Mouse (Mus musculus): ENCODE measurements around the gene Gstp2. TPM values are rescaled to one million over a fixed set of nuclear protein-coding genes. Genes with fewer than 3 reads are reported as not detected.
"Not testable (repeated sequence)": the region's sequence is repeated elsewhere in the genome, so short reads cannot be mapped to it uniquely, and the experiment has no call there.

Gstp2 gene
- polyA plus RNA-seq, 1 experiment: 87.8 TPM

- no peak for DNase-seq
- 84% methylated on average over 6 of the region's 6 CpGs for WGBS
- Histone ChIP-seq H3K4me3 (replicated peaks; ENCODE audit: extremely low read depth, low read depth, low read length) (no peak overlapping the region), H3K4me1 (ENCODE audit: control insufficient read depth, insufficient read depth, low read length) (peaks cover 4% of the 10 kb centered on the region; the same call in 1 of the 2 replicates)
- TF ChIP-seq POLR2A (IDR thresholded peaks at IDR 0.05; ENCODE audit: borderline replicate concordance, extremely low read depth, low read depth, low read length) (no peak), CTCF (IDR thresholded peaks at IDR 0.05; ENCODE audit: insufficient read depth, low read length) (no peak)
Measured at GRCm38 (mm10) chr19:4060899-4061465, 15.2 kb upstream of the Gstp2 start.

- H3K4me3 ChIP-seq (replicated peaks; ENCODE audit: extremely low read depth, low read depth, low read length); DNase-seq; H3K4me1 ChIP-seq (ENCODE audit: control insufficient read depth, insufficient read depth, low read length): not testable (repeated sequence)
- 85% methylated on average over 8 of the region's 8 CpGs for WGBS
Measured at GRCm38 (mm10) chr19:4060044-4060898, 14.4 kb upstream of the Gstp2 start.

- peaks cover 4% of the 10 kb centered on the region; the same call in 1 of the 2 replicates for H3K4me1 ChIP-seq (ENCODE audit: control insufficient read depth, insufficient read depth, low read length)
- no peak within 1 kb of the TSS for H3K4me3 ChIP-seq (replicated peaks; ENCODE audit: extremely low read depth, low read depth, low read length)
- TF ChIP-seq POLR2A (IDR thresholded peaks at IDR 0.05; ENCODE audit: borderline replicate concordance, extremely low read depth, low read depth, low read length): 0 out of 2 replicates have a peak, but pooled peaks have one; percentile 15
- no peak for TF ChIP-seq CTCF (IDR thresholded peaks at IDR 0.05; ENCODE audit: insufficient read depth, low read length)
- 54% methylated on average over 15 of the region's 15 CpGs for WGBS
- DNase-seq: no peak
Measured at GRCm38 (mm10) chr19:4059069-4059740, 13.4 kb upstream of the Gstp2 start, which contains the start of gene Gstp3. Gene Gstp3 (minus strand): TSS chr19:4059569.

GRCm38 (mm10) chr19:4058581-4058980 is 12.8 kb upstream of the Gstp2 start:
- TF ChIP-seq CTCF (IDR thresholded peaks at IDR 0.05; ENCODE audit: insufficient read depth, low read length) (no peak), POLR2A (IDR thresholded peaks at IDR 0.05; ENCODE audit: borderline replicate concordance, extremely low read depth, low read depth, low read length) (no peak)
- WGBS: 82% methylated on average over 5 of the region's 5 CpGs
- DNase-seq: no peak
- Histone ChIP-seq H3K4me1 (ENCODE audit: control insufficient read depth, insufficient read depth, low read length) (peaks cover 4% of the 10 kb centered on the region; the same call in 1 of the 2 replicates), H3K4me3 (replicated peaks; ENCODE audit: extremely low read depth, low read depth, low read length) (no peak overlapping the region)

- Histone ChIP-seq H3K4me1 (ENCODE audit: control insufficient read depth, insufficient read depth, low read length) (peaks cover 4% of the 10 kb centered on the region; the same call in 1 of the 2 replicates), H3K4me3 (replicated peaks; ENCODE audit: extremely low read depth, low read depth, low read length) (no peak overlapping the region)
- DNase-seq: no peak
- no peak for TF ChIP-seq POLR2A (IDR thresholded peaks at IDR 0.05; ENCODE audit: borderline replicate concordance, extremely low read depth, low read depth, low read length)
- no peak for TF ChIP-seq CTCF (IDR thresholded peaks at IDR 0.05; ENCODE audit: insufficient read depth, low read length)
- 96% methylated on average over 7 of the region's 7 CpGs for WGBS
Measured at GRCm38 (mm10) chr19:4057962-4058361, 12.1 kb upstream of the Gstp2 start.

- WGBS: 91% methylated on average over 13 of the region's 13 CpGs
- H3K4me1 ChIP-seq (ENCODE audit: control insufficient read depth, insufficient read depth, low read length): peaks cover 4% of the 10 kb centered on the region; the same call in 1 of the 2 replicates
- no peak overlapping the region for H3K4me3 ChIP-seq (replicated peaks; ENCODE audit: extremely low read depth, low read depth, low read length)
- DNase-seq: no peak
- TF ChIP-seq CTCF (IDR thresholded peaks at IDR 0.05; ENCODE audit: insufficient read depth, low read length): no peak
- TF ChIP-seq POLR2A (IDR thresholded peaks at IDR 0.05; ENCODE audit: borderline replicate concordance, extremely low read depth, low read depth, low read length): no peak
Measured at GRCm38 (mm10) chr19:4057389-4057788, 11.6 kb upstream of the Gstp2 start.

- H3K4me3 ChIP-seq (replicated peaks; ENCODE audit: extremely low read depth, low read depth, low read length): no peak overlapping the region
- H3K4me1 ChIP-seq (ENCODE audit: control insufficient read depth, insufficient read depth, low read length): peaks cover 4% of the 10 kb centered on the region; the same call in 1 of the 2 replicates
- TF ChIP-seq CTCF (IDR thresholded peaks at IDR 0.05; ENCODE audit: insufficient read depth, low read length) (no peak), POLR2A (IDR thresholded peaks at IDR 0.05; ENCODE audit: borderline replicate concordance, extremely low read depth, low read depth, low read length) (no peak)
- 66% methylated on average over 4 of the region's 4 CpGs for WGBS
- no peak for DNase-seq
Measured at GRCm38 (mm10) chr19:4056727-4057126, 10.9 kb upstream of the Gstp2 start.

GRCm38 (mm10) chr19:4055947-4056693 is 10.3 kb upstream of the Gstp2 start:
- no peak for DNase-seq
- no peak overlapping the region for H3K4me3 ChIP-seq (replicated peaks; ENCODE audit: extremely low read depth, low read depth, low read length)
- TF ChIP-seq POLR2A (IDR thresholded peaks at IDR 0.05; ENCODE audit: borderline replicate concordance, extremely low read depth, low read depth, low read length) (no peak), CTCF (IDR thresholded peaks at IDR 0.05; ENCODE audit: insufficient read depth, low read length) (no peak)
- peaks cover 4% of the 10 kb centered on the region; the same call in 1 of the 2 replicates for H3K4me1 ChIP-seq (ENCODE audit: control insufficient read depth, insufficient read depth, low read length)
- WGBS: 54% methylated on average over 15 of the region's 15 CpGs
